Mouse (Mus musculus) MEL (cell line): Measurements from ENCODE around the gene Piezo1.

Source experiments
- CHD1 ChIP-seq: IDR thresholded peaks from 2 replicates; pipeline ENCODE4 v1.6.1; 2012; ENCODE audit warnings: low read depth, mild to moderate bottlenecking, inconsistent platforms, low read length, improper control_type of control experiment
- EP300 ChIP-seq, 2 experiments: IDR thresholded peaks; 2 replicates each; pipeline ENCODE4 v1.6.1; 2011; ENCODE audit warnings: improper control_type of control experiment in 2 of 2, low read length in 2 of 2, low read depth in 1 of 2, mild to moderate bottlenecking in 1 of 2
- ETS1 ChIP-seq: IDR thresholded peaks from 2 replicates; pipeline ENCODE4 v1.6.1; 2012; ENCODE audit warnings: low read depth, mild to moderate bottlenecking, inconsistent platforms, low read length, improper control_type of control experiment, moderate library complexity
- HCFC1 ChIP-seq: IDR thresholded peaks from 2 replicates; pipeline ENCODE4 v1.6.1; 2012; ENCODE audit warnings: low read depth, mild to moderate bottlenecking, inconsistent platforms, low read length, improper control_type of control experiment, moderate library complexity
- MAFK ChIP-seq: IDR thresholded peaks from 2 replicates; pipeline ENCODE4 v1.6.1; 2011; ENCODE audit warnings: low read depth, mild to moderate bottlenecking, low read length, improper control_type of control experiment, borderline replicate concordance
- NRF1 ChIP-seq: IDR thresholded peaks from 2 replicates; pipeline ENCODE4 v1.6.1; 2014; ENCODE audit warnings: low read depth, mild to moderate bottlenecking, inconsistent platforms, low read length, improper control_type of control experiment, moderate library complexity; ENCODE audit not compliant: poor library complexity, insufficient read depth, severe bottlenecking
- POLR2A ChIP-seq, 2 experiments: IDR thresholded peaks; 2 replicates each; pipeline ENCODE4 v1.6.1; 2011 to 2012; ENCODE audit warnings: low read length in 2 of 2, mild to moderate bottlenecking in 2 of 2, control low read depth in 1 of 2, improper control_type of control experiment in 1 of 2, low read depth in 1 of 2, moderate library complexity in 1 of 2; ENCODE audit not compliant: control insufficient read depth in 1 of 2, insufficient read depth in 1 of 2, poor library complexity in 1 of 2
- TAL1 ChIP-seq: IDR thresholded peaks from 2 replicates; pipeline ENCODE4 v1.6.1; 2012; ENCODE audit warnings: mild to moderate bottlenecking, inconsistent platforms, low read length, moderate library complexity, mixed read lengths
- UBTF ChIP-seq: IDR thresholded peaks from 2 replicates; pipeline ENCODE4 v1.6.1; 2012; ENCODE audit warnings: low read depth, mild to moderate bottlenecking, inconsistent platforms, low read length, improper control_type of control experiment, moderate library complexity, borderline replicate concordance; ENCODE audit not compliant: insufficient read depth

DNA sequence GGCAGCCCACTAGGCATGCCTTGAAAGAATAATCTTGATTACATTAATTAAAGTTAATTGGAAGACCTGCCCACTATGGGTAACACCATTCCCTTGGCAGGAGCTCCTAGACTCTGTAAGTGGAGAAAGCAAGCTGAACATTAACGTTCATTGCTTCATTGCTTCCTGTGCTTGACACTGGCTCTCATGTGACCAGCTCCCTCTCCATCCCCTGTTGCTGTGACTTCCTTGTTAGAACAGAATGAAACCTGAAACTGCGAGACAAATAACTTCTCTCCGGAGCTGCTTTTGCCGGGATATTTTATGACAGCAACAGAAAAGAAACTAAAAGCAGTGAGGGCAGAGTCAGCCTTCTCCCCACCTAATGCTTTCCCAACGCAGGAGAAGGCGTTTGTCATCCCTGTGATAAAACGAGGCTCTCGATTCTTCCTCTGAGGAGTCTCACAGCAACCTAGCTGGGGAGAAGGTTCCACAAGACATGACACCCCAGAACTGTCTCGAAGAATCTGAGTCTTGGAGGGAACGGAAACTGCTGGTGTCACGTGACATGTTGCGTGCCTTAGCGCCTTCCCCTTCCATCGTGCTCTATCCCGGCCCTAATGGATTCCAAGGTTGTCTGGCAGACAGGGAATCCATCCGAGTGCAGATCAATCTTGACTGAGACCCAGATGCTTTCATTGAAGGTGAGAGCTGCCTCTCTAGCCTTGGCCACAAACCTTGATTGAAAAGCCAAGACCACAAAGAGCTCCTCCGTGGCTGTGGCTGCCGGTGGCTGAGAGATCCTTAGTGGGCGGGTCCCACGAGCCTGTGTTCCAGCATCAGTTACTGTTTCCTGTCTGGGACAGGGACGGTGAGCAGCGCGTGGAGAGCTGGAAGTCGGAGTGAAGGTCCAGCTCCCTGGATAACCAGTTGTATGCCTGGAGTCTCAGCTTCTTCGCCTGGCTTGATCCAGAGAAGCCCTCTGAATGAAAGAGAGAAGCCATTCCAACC lies 13.5 kb upstream of the Piezo1 start:
- TF ChIP-seq EP300 (IDR thresholded peaks at IDR 0.05; ENCODE audit: low read depth in 1 of 2, low read length in 2 of 2) (no peak), ETS1 (no peak), POLR2A (IDR thresholded peaks at IDR 0.05; ENCODE audit: control insufficient read depth in 1 of 2, insufficient read depth in 1 of 2, low read depth in 1 of 2, low read length in 2 of 2, poor library complexity in 1 of 2) (no peak), HCFC1 (no peak), CHD1 (no peak), MAFK (no peak), TAL1 (no peak), UBTF (no peak), NRF1 (no peak)
